Mouse (Mus musculus): ENCODE results near the gene Tmem215. TPM values are rescaled to one million over a fixed set of nuclear protein-coding genes. Genes with fewer than 3 reads are reported as not detected.

The Tmem215 gene
- polyA plus RNA-seq (2015; fragmentation: Nextera tagmentation; extraction: Ambion mirVana) = 0.13 and 0.17 TPM in 2 replicates

DNA sequence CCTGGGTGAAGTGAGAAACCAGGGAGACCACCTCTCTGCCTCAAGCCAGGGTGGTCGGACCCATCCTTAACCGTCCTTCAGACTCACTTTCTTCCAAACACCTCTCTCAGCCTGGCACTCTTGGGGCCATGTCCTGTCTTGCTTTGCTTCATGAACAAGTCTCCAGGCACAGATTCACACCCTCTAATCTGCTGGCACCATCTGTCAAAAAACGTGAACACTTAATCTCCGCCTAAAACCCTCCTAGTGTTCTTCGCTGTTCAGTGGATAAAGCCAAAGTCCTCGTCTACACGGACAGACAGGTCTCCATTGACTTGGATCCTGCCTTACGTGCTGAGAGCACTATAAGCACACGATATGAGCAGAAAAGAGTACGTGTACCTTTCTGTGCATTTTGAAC is at the start of gene Tmem215:
Gene Tmem215, plus strand, starts transcription at position 301 of the 400 bp plus-strand sequence.
- H3K27me3 ChIP-seq = peaks cover 30% of the 10 kb centered on the region
- H3K27ac ChIP-seq = no peak within 1 kb of the TSS
- H3K36me3 ChIP-seq = no peaks in the 10 kb centered on the region
- peak within 1 kb of the TSS; percentile 70 for H3K9ac ChIP-seq (replicated peaks)
- H3K4me3 ChIP-seq (replicated peaks) = peak within 1 kb of the TSS; percentile 55
- H3K4me1 ChIP-seq (replicated peaks) = peaks cover 8% of the 10 kb centered on the region; the same call in 1 of the 2 replicates
- ATAC-seq = no peak
- H3K4me2 ChIP-seq (replicated peaks) = peak within 1 kb of the TSS; percentile 88
- no peaks in the 10 kb centered on the region for H3K9me3 ChIP-seq
- 80% methylated on average over 10 of the region's 10 CpGs for WGBS

DNA sequence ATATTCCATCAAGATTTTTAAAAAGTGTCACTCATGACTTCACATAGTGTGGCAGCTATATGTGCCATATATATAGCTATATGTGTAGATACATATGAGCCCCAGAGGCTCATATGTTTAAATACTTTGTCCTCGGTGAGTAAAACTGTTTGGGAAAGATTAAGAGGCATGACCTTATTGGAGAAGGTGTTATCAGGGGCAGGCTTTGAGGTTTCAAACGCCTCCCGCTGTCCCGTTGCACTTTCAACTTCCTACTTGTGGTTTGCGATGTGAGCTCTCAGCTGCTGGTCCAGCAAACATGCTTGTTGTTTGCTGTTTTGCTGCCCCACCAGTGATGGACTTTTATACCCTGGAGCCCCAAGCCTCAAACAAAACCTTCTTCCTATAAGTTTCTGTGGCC is 40.1 kb upstream of the Tmem215 start:
- no peak for ATAC-seq
- Histone ChIP-seq H3K27ac (no peak overlapping the region), H3K36me3 (no peaks in the 10 kb centered on the region), H3K4me2 (replicated peaks) (no peak overlapping the region), H3K4me1 (replicated peaks) (no peaks in the 10 kb centered on the region), H3K9me3 (peaks cover 5% of the 10 kb centered on the region; the same call in 1 of the 2 replicates), H3K9ac (replicated peaks) (no peak overlapping the region), H3K27me3 (no peaks in the 10 kb centered on the region), H3K4me3 (replicated peaks) (no peak overlapping the region)
- WGBS = 89% methylated on average over 5 of the region's 5 CpGs

DNA sequence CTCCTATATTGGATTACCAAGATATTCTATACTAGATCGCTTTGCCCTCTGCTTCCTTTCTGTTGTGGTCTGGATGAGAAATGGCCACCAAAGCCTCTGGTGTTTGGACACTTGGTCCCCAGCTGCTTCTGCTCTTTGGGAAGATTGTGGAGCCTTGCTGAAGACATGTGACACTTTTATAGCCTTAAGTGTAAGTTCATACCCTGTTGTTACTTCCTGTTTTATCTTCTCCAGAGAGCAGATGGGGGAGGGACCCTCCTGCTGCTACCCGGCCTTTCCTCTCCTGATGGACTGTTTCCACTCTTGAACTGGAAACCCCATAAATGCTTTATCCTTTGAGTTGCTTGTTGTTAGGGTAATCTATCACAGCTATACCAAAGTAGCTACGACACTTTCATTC is 38.6 kb upstream of the Tmem215 start:
- no peaks in the 10 kb centered on the region for H3K4me1 ChIP-seq (replicated peaks)
- H3K27ac ChIP-seq = no peak overlapping the region
- H3K27me3 ChIP-seq = no peaks in the 10 kb centered on the region
- no peak overlapping the region for H3K4me2 ChIP-seq (replicated peaks)
- H3K4me3 ChIP-seq (replicated peaks) = no peak overlapping the region
- H3K9ac ChIP-seq (replicated peaks) = no peak overlapping the region
- no peak for ATAC-seq
- H3K36me3 ChIP-seq = no peaks in the 10 kb centered on the region
- peaks cover 9% of the 10 kb centered on the region; the same call in 1 of the 2 replicates for H3K9me3 ChIP-seq
- WGBS = 91% methylated on average over 3 of the region's 3 CpGs

DNA sequence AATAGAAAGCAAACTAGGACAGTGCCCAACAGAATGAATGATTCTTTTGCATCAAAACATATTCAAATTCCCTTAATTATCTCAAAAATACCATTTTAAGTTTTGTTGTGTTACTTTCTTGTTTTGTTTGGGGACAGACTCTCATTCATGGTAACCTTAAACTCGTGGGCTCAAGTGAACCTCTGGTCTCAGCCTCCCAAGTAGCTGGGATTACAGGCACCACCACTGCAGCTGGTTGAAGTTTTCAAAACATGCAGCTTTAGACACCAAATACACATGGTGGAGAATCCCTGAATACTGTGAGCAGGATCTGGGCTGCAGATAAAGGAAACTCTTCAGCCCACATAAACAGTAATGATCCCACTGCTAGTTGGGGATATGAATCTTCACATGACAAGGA is 37.6 kb upstream of the Tmem215 start:
- no peak for ATAC-seq
- no peak overlapping the region for H3K4me3 ChIP-seq (replicated peaks)
- no peaks in the 10 kb centered on the region for H3K4me1 ChIP-seq (replicated peaks)
- no peak overlapping the region for H3K27ac ChIP-seq
- peaks cover 9% of the 10 kb centered on the region; the same call in 1 of the 2 replicates for H3K9me3 ChIP-seq
- no peak overlapping the region for H3K4me2 ChIP-seq (replicated peaks)
- 54% methylated on average over 1 of the region's 1 CpGs for whole genome bisulfite sequencing
- H3K9ac ChIP-seq (replicated peaks) = no peak overlapping the region
- no peaks in the 10 kb centered on the region for H3K36me3 ChIP-seq
- H3K27me3 ChIP-seq = no peaks in the 10 kb centered on the region

DNA sequence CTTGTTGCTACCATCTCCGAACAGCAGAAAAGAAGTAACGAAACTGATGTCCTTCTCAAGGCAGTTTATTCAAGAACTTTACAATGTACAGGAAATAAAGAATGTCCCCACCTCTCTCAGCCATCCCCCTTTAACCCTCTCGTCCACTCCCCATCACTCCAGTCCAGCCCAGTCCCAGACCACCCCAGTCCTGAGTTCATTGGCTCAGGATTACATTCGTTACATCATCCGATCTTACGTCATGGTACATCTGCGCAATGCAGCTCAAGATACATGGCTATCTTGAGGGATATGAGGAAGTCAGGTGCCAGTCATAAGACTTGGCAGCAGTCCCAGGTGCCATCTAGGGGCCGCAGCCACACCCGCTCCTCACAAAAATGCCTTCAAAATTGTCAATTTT is 28.4 kb upstream of the Tmem215 start:
- Histone ChIP-seq H3K27ac (no peak overlapping the region), H3K9me3 (no peaks in the 10 kb centered on the region), H3K9ac (replicated peaks) (no peak overlapping the region), H3K4me1 (replicated peaks) (no peaks in the 10 kb centered on the region), H3K27me3 (no peaks in the 10 kb centered on the region), H3K4me2 (replicated peaks) (no peak overlapping the region), H3K36me3 (no peaks in the 10 kb centered on the region), H3K4me3 (replicated peaks) (no peak overlapping the region)
- no peak for ATAC-seq
- 93% methylated on average over 9 of the region's 9 CpGs for WGBS

DNA sequence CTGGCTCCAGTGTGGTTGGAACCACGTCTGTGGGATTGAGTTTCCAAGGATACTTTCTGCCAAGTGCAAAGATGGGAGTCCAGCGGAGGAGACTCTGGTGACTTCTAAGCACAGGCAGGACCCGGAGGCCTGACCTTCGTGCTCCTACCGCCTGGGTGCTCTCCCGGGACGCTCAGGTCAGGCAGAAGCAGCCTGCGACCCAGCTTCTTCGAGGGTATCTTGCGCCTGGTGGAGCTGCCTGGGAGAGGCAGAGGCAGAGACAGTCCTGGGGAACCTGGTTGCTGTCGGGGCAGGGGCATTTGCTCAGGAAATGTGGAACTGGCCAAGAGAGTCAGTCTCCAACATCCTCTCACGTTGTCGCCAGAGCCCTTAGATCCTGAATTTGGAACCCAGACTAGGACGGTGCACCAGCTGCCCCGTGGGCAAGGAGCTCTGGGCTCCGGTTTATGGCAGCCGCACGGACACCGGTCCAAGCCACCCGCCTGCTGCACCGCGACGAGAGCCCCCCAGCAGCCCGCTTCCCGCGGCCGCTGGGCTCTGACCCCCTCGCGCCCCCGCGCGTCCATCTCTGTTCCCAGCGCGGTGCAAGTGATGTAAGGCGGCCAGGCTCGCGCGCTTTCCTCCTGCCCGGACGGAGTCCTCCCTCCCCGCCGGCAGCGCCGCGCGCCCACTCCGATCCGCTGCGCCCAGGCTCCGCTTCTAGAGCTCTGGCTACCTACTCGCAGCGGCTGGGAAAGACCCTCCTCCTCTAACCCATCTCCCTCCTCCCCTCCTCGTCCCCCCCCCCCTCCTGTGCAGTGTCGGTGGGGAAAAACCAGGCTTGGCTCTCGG is 935 bp downstream of the Tmem215 start:
- no peaks in the 10 kb centered on the region for H3K9me3 ChIP-seq
- peak; percentile 97 for ATAC-seq
- H3K27ac ChIP-seq = no peak overlapping the region
- H3K4me1 ChIP-seq (replicated peaks) = peaks cover 8% of the 10 kb centered on the region; the same call in 1 of the 2 replicates
- no peaks in the 10 kb centered on the region for H3K36me3 ChIP-seq
- peaks cover 30% of the 10 kb centered on the region for H3K27me3 ChIP-seq
- peak overlapping the region; percentile 55 for H3K4me3 ChIP-seq (replicated peaks)
- H3K9ac ChIP-seq (replicated peaks) = peak overlapping the region; percentile 70
- WGBS = 3% methylated on average over 54 of the region's 55 CpGs
- H3K4me2 ChIP-seq (replicated peaks) = peak overlapping the region; percentile 88

DNA sequence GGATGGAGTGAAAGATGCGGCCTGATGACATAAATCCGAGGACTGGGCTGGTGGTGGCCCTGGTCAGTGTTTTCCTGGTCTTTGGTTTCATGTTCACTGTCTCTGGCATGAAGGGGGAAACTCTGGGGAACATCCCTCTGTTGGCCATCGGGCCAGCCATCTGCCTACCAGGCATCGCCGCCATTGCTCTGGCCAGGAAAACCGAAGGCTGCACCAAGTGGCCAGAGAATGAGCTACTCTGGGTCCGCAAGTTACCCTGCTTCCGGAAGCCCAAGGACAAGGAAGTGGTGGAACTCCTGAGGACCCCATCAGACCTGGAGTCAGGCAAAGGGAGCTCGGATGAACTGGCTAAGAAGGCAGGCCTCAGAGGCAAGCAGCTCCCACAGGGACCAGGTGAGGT is 1.9 kb downstream of the Tmem215 start:
- Histone ChIP-seq H3K4me3 (replicated peaks) (no peak overlapping the region), H3K9me3 (no peaks in the 10 kb centered on the region), H3K9ac (replicated peaks) (no peak overlapping the region), H3K4me1 (replicated peaks) (peaks cover 8% of the 10 kb centered on the region; the same call in 1 of the 2 replicates), H3K27me3 (peaks cover 30% of the 10 kb centered on the region), H3K4me2 (replicated peaks) (no peak overlapping the region), H3K36me3 (no peaks in the 10 kb centered on the region), H3K27ac (no peak overlapping the region)
- ATAC-seq = no peak
- WGBS = 78% methylated on average over 9 of the region's 9 CpGs

DNA sequence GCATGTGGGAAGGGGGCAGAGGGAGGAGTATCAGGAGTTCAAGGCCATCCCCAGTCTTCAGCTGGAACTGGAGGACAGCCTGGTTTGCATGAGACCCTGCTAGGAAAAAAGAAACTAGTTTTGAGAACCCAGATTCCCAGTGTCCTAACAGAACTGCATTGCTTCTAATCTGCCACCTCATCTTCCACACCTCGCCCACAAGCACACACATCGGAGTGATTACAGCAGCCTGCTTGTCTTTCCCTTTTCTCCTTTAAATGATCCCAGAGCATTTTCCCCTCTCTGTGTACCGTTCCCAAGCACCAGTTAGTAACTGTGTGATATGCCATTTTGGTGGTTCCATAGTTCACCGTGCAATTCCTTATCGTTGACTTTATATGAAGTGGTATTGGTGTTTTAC is 6.0 kb downstream of the Tmem215 start:
- Histone ChIP-seq H3K4me3 (replicated peaks) (no peak overlapping the region), H3K4me2 (replicated peaks) (no peak overlapping the region), H3K9me3 (no peaks in the 10 kb centered on the region), H3K27me3 (peaks cover 15% of the 10 kb centered on the region), H3K4me1 (replicated peaks) (peaks cover 4% of the 10 kb centered on the region; the same call in 1 of the 2 replicates), H3K27ac (no peak overlapping the region), H3K36me3 (no peaks in the 10 kb centered on the region), H3K9ac (replicated peaks) (no peak overlapping the region)
- no peak for ATAC-seq
- 94% methylated on average over 5 of the region's 5 CpGs for WGBS

DNA sequence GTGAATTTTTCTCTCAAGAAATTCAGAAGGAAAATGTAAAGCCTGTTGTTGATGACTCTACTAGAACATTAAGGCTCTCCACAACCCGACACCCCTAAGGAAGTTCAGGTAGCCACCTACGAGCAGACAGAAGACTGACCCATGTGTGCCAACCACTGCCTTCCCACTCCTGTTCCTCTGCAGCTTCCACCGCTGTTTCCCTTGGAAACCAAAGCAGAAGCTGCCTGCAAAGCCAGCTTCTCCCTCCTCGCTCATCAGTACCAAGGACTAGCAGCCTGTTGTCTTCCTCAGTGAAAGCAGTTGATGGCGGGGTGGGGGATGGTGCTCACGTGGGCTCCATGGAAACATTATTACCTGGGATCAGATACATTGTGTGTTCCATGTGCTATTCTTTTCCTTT is 14.6 kb downstream of the Tmem215 start:
- no peaks in the 10 kb centered on the region for H3K36me3 ChIP-seq
- no peaks in the 10 kb centered on the region for H3K4me1 ChIP-seq (replicated peaks)
- H3K27ac ChIP-seq = no peak overlapping the region
- ATAC-seq = no peak
- H3K9ac ChIP-seq (replicated peaks) = no peak overlapping the region
- no peak overlapping the region for H3K4me2 ChIP-seq (replicated peaks)
- no peaks in the 10 kb centered on the region for H3K27me3 ChIP-seq
- no peaks in the 10 kb centered on the region for H3K9me3 ChIP-seq
- no peak overlapping the region for H3K4me3 ChIP-seq (replicated peaks)
- WGBS = 67% methylated on average over 6 of the region's 6 CpGs

DNA sequence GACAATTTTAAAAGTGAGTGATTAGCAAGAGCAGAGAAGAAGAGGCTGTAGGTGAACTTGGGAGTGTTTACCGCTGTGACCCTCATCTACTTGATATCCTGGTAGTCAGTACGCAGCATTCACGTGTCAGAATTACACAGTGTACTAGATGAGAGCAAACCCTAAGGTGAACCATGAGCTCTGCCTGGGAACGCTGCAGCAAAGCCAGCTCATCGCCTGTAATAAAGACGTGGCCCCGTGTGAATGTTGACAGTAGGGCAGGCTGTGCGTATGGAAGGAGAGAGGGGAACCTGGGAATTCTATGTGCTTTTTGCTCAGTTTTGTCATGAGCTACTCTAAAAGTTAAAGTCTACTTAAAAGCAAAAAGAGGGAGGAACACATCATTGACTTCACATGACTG is 19.8 kb downstream of the Tmem215 start:
- Histone ChIP-seq H3K36me3 (no peaks in the 10 kb centered on the region), H3K9ac (replicated peaks) (no peak overlapping the region), H3K4me2 (replicated peaks) (no peak overlapping the region), H3K27ac (no peak overlapping the region), H3K9me3 (no peaks in the 10 kb centered on the region), H3K4me3 (replicated peaks) (no peak overlapping the region), H3K27me3 (no peaks in the 10 kb centered on the region), H3K4me1 (replicated peaks) (no peaks in the 10 kb centered on the region)
- 88% methylated on average over 8 of the region's 8 CpGs for WGBS
- no peak for ATAC-seq

DNA sequence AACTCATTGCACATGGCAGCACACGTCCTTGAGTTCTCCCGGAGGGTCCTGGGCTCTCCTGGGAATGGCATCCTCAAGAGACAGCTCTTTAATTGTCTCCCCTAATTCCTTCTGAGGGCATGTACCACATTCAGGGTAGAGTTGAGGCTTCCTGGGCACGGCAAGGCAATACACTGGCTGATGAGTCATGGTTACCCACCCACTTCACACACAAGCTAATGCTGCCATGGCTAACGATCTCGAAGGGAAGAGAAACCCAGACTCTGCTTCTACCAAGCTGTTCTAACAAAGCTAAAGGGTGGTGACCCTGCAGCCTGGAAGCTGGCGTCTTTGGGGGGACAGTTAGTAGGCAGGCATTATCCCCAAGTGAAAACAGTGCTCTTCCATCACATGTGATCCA is 24.4 kb downstream of the Tmem215 start:
- H3K4me3 ChIP-seq (replicated peaks) = no peak overlapping the region
- no peaks in the 10 kb centered on the region for H3K27me3 ChIP-seq
- ATAC-seq = no peak
- H3K4me1 ChIP-seq (replicated peaks) = 0 out of 2 replicates have a peak, but pooled peaks cover 2% of the 10 kb centered on the region
- no peak overlapping the region for H3K27ac ChIP-seq
- H3K4me2 ChIP-seq (replicated peaks) = no peak overlapping the region
- WGBS = 83% methylated on average over 6 of the region's 6 CpGs
- H3K9me3 ChIP-seq = no peaks in the 10 kb centered on the region
- no peaks in the 10 kb centered on the region for H3K36me3 ChIP-seq
- no peak overlapping the region for H3K9ac ChIP-seq (replicated peaks)

DNA sequence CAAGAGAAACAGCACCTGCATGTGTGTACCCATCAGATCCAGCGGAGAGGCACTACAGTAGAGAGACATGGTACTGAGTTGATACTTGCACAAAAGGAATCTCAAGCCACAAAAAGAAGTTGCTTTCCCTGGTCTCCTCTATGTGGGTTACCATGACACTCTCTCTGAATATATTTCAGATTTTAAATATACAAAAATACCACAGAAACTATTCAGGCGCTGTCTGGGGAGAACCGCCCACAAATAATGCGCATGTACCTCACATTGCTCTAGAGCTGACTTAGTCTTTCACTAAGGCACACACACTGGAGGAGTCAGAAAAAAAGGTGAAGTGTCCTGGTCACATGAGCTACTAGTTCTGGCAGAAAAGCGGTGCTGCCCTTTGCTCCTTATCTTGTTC is 24.8 kb downstream of the Tmem215 start:
- Histone ChIP-seq H3K9ac (replicated peaks) (no peak overlapping the region), H3K4me1 (replicated peaks) (0 out of 2 replicates have a peak, but pooled peaks cover 2% of the 10 kb centered on the region), H3K27me3 (no peaks in the 10 kb centered on the region), H3K27ac (no peak overlapping the region), H3K4me3 (replicated peaks) (no peak overlapping the region), H3K36me3 (no peaks in the 10 kb centered on the region), H3K4me2 (replicated peaks) (no peak overlapping the region), H3K9me3 (no peaks in the 10 kb centered on the region)
- ATAC-seq = no peak
- 94% methylated on average over 5 of the region's 5 CpGs for WGBS
